Mouse (Mus musculus) thymus, postnatal 10 days (tissue): ENCODE measurements around the gene AU040320.

ENCODE experiments used
- DNase-seq, 2 experiments: peaks; one replicate each; pipeline ENCODE4 v3.0.0; 2021; ENCODE audit warnings: low spot score in 2 of 2

The AU040320 gene

DNA sequence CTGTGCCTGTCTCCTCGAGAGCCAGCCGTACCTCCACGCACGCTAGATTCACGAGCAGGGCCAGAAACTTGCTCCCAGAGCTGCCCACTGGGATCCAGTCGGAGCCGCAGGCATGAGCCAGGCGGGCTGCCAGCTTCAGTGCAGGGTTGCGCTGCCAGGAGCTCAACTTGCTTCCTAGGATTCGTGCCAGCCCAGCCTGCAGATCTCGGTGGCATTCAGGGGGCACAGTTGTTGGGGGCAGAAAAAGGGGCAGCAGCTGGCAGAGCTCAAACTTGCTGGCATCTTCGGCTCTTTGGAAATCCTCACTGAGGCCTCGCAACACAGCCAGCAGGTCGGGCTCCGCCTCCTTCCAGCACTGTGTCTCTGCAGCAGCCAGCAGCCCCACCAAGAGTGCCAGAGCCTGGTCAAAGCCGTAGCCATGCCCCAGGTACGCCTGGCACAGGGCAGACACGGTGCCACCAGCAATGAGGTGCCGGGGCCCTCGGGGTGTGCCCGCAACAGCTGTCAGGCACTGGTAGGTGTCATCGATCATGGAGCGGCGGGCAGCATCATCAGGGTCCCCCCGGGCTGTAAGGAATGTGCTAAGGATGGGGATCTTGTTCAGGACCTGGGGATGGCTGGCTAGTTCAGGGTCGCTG is 3.2 kb upstream of the AU040320 start:
- no peak for DNase-seq

DNA sequence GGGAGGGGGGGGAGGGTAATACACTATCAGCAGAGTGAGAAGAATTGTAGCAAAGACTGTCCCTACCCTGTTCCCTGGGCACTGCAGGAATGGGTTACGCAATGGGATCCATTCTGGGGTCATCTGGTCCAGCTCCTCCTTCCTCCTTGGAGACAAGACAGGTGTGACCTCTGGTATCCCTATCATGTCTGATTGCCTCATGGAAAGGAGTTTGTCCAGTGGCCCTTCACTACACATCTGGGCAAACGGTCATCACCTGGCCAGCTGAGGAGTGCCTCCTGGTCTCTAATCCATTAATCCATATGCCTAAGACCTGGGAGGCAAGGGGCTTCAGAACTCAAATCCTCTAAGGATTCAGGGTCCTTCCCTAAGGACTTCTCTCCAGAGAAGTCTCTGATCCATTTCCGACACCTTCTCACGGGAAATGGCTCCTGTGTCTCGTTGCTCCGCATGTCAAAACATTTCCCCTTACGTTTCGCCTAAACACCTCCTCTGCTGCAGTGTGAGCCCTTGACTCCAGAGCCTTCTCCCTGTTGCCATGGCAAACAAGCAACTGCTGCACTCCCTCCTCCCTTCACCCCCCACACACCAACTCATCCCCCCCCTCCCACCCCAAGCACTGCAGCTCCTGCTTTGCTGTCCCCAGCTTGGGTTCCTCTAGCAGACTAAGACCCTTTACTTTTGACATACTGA is 2.3 kb upstream of the AU040320 start:
- DNase-seq = no peak

DNA sequence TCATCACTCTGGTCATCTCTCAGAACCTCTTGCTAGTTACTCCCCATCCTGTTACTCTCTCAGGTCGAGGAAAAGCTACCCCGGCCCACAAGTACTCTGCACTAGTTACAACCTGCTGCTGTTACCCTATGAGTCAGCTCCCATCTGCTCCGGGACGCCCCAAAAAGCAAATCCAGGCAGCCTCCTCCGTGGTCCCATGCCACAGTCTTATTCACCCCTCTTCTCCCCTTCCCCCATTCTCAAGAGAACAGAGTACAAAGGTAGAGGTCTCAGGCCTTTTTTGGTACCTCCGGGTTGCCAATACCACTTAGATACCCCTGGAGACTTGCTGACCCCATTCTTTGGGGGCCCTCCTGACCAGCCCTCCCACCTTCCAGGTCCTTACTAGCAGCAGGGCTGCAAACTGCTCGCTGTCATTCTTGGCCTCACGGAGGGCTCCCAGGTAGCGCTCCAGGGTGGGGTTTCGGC is 1.8 kb upstream of the AU040320 start:
- DNase-seq = no peak

DNA sequence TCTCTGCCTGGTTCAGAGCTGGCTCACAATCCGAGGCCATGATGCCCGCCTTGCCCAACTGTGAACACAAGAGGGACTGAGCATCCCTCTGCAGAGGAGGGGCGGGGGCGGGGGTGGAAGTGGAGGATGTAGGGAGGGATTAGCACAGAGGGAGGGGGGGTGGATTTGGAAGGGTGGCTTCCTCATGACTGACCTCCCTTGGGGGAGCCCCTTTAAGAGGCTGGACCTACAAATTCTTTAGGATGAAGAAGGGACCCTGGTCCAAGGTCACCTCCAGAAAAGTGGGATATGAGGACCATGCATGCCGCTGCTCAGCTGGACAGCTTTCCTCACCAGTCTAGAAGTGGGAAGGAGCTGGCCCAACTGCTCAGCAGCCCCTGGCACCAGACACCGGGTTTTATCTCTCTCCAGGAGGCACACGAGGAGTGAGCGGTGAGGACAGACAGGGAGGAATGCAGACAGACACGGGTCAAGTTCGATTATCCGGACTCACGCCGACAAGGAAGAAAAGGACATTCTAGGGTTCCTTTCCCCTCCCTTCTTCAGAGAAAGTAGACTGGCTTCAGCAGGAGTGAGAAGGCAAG is 1.2 kb upstream of the AU040320 start:
- no peak for DNase-seq

DNA sequence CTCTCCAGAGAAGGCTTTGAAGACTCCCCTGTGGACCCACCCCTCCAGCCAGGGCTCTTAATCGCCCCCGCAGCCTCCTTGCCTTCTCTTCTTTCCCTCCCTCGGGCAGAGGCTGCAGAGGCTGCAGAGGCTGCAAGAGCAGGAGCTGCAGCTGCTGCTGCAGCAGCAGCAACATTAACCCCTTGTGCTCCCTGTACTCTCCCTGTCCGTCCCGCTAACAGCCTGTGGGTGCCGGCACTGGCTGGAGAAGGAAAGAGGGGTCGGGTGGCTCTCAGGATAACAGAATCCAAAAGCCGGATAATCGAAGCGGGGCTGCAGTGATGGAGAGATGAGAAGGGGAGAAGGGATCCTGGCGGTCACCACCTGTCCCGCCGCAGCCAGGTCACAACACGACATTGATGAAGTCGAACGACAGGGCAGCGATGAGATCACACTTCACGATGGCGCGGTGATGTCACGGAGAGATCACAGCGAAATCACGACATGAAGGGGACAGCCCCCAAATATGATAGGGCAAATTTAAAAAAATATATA is 669 bp upstream of the AU040320 start:
- DNase-seq = peak in 1 of 2 experiments; percentile 31

DNA sequence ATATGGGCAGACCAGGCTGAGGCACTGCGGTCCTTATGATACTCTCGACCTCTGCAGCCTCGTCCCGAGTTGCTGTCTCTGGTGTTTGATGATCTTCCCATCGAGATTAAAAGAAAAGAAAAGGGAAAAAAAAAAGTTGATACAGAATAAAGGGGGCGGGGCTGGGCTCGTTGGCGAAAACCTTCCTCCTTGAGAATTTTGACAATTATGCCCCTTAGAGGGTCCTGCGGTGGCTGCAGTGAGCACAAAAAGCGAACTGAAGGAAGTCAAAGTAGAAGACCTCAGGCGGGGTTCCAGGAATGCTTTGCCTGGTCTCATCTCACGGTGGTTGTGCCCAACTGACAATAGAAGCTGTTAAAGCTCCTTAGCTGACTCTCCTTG is 877 bp downstream of the AU040320 start:
- DNase-seq = no peak

DNA sequence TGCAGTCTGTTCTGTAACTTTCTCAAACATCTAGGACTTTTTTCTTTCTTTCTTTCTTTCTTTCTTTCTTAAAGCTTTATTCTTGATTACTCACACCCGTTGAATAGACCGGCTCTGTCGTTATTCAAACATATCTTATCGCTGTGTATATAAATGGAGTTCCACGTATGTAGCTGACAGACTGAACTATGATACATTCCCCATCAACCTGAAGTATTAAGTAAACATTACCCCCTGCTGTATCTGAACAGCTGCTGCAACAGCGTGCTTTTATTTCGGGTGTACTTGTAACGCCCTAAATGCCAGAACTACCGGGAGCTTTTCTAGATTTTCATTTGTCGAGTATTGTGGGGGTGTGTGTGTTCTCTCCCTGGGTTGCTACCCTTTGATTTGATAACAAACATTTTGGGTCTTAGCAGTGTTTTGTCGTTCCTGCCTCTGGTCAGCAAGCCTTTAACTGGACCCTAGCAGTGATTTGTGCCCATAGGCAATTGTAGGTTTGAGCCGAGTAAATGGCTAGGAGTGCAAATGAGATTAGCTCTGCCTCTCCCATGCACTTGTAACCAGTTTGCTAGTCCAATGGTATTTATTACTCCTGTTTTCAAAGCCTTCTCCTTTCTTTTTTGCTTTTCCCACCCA is 1.5 kb downstream of the AU040320 start:
- no peak for DNase-seq

DNA sequence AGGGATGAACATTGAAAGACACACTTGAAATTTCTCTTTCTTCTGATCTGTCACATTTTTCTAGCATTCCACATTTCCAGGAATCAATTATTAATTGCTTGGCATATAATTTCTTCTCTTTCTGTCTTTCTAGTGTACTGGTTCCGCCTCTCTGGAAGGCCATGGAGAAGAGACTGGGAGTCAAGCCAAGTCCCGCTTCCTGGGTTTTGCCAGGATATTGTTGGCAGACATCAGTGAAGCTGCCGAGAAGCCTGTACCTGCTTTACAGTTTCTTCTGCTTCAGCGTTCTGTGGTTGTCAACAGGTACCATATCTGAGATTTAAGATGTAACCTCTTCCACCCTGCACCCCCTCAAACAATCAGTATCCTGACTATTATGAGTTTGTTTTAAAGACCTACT is 3.4 kb downstream of the AU040320 start:
- no peak for DNase-seq

DNA sequence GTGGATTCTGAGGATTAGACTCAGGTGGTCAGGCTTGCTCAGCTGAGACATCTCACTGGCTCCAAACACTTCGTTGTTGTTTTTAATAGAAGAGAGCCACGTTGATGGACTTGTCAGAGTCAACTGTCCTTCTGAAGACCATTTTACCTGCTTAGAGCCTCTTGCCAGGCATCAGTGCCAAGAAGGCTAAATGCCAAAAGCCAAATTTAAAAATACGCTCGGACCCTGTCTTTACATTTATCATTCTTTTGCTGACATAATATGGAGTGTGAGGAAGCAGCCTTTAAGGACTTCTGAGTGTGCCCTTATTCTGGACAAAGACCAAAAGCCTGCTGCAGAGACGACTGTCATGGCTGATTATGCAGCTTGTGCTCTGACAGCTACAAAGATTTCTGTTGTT is 5.0 kb downstream of the AU040320 start:
- no peak for DNase-seq

DNA sequence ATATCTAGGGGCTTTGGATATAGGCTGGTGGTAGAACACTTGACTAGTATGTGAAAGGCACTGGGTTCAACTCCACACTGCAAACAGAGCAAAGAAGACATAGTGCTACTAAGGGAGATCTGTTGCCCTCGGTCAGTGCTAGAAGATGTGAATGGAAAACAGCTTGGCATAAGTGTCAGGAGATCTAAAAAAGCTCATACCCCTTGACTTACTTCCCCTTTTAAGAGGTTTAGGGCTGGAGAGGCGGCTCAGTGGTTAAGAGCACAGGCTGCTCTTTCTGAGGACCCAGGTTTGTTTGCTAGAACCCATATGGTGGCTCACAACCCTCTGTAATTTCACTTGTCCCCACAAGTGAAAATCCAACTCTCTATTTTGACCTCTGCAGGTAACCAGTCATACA is 6.1 kb downstream of the AU040320 start:
- no peak for DNase-seq

DNA sequence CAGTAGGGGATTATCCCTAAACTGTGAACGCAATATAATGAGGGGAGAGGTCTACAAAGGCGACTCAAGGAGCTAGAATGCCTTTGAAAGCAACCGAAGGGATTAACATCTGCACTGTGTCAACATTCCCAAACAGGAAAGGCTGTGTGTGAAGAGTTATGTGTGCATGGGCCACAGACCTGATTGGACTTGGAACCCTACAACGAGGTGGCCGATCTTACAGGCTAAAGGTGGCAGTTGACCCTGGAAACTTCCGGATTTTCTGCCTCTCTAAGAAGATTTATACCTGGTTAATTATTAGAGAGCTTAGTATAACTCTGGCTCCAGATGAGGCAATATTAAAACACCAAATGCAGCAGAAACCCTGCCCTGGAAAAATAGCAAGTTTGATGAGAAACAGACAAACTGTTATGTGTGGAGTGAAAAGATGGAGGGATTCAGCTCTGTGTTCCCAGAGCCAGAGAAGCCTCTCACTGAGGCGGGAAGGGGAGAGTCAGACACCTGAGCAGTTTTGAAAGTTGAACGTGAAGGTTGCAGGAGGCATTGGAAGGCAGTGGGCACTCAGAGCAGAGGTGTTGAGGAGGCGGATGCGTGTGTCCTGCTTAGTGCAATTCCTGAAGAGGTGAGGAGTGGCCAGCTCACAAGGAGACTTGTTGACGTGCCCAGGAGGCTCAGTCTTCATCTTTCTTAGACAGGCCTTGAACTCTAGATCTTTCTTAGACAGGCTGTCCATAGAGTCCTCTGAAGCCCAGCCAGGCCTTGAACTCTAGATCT is 9.4 kb downstream of the AU040320 start:
- DNase-seq = no peak

DNA sequence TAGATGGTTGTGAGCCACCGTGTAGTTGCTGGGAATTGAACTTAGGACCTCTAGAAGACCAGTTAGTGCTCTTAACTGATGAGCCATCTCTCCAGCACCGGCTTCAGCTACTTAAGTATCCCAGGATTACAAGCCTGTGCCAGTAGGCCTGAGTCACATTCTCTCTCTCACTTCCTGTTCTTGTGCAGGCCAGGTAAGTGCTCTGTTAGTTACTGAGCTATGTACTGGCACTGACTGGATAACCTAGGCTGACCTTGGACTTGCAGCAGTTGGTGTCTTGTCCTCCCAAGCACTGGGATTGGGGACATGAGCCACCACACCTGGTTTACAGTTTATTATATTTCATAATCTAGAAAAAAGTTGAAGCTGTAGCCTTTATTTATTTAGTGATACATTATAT is 10.1 kb downstream of the AU040320 start:
- DNase-seq = no peak

DNA sequence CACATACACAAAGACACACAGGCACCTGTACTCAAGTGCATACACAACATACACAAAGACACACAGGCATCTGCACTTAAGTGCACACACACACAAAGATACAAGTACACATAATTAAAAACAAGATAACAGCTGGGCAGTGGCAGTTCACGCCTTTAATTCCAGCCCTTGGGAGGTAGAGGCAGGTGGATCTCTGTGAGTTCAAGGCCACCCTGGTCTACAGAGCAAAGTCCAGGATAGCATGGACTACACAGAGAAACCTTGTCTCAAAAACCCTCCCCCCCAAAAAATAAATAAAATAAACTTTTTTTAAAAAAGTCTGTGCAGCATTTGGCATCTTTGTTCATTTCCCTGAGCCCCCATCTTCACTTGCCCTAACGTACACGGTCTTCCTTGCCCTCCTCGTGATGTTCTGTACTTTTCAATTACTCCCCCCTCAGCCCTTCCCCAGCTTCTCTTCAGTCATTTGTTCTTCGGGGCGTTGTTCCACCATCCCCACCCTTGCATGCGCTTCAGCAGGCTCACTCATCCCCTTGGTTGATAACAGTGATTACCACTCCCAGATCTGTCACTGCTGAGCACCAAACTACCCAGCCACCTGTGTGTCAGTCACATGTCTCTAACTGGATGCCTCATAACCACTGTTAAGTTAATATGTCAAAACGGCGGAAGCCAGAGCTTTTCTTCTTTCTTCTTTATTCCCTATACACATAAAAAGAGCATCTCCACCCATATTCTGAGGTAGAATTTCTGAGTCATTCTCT is 16.6 kb downstream of the AU040320 start:
- DNase-seq = no peak

DNA sequence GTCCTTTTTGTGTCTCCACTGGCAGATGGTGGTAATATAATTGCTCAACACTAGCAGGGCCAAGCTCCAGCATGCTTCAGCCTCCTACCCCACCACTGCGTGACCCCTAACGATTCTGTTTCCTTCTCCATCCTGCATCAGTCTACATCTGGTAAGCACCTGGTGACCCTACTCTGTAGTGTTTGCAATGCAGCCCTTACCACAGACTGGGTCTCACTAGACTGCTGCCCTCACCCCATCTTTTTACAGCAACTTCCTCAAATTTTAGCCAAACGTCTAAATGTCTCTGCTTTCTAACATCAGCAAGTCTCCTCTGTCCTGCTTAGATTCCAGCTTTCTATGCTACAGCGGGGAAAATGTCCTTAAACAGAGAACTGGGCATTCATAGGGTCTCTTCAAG is 17.5 kb downstream of the AU040320 start:
- no peak for DNase-seq

DNA sequence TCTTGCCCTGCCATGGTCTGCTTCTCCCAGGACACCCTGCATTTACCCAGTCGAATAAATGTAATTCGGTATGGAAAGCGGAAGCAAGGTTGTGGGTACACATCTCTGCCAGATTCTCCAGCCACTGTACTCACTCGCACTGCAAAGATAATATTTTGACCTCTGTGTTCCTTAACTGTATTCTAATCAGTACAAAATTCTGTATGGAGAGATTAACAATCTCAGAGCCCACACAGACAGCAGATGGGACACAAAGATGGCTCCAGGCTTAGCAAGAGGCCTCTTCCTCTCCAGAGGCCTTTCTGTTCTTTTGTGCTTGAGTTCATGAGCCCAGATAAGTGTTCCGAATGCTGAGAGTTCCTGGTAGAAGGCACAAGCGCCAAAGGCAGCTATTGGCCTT is 20.5 kb downstream of the AU040320 start:
- DNase-seq = no peak

DNA sequence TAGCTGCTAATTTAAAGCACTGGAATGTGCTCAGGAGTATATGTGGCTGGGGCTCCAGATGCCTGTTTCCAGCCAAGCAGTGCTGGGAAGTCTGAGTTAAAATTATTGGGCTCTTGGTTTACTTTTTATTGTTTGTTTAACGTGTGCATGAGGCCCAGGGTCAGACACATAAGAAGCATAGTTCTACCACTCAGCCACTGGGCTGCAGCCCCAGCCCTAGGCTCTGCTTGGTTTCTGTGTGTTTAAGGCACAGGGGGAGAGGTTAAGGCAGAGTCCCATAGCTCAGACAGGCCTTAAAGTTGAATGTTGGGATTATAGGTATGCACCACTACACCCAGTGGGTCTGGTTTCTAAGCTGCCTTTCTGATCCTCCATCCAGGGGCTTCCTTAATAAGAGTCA is 21.8 kb downstream of the AU040320 start:
- DNase-seq = no peak

DNA sequence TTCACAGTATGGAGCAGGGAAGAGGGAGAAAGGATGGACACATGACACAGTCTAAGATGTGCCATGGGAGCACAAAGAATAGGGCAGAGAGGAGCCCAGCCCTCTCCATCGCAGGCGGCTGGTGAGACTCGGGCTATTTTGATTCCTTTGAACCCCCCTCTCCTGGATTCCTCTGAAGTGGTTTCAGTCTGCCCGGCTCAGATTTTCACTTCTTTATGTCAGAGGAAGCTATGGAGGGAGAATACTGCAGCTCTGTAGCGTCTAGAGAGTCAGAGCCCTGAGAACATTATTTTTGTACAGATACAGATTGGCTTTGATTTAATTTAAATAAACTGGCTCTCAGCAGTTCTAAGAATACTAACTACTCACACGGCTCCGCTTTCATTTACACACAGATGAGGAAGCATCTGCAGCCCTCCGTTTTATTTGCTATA is 25.8 kb downstream of the AU040320 start:
- DNase-seq = no peak

DNA sequence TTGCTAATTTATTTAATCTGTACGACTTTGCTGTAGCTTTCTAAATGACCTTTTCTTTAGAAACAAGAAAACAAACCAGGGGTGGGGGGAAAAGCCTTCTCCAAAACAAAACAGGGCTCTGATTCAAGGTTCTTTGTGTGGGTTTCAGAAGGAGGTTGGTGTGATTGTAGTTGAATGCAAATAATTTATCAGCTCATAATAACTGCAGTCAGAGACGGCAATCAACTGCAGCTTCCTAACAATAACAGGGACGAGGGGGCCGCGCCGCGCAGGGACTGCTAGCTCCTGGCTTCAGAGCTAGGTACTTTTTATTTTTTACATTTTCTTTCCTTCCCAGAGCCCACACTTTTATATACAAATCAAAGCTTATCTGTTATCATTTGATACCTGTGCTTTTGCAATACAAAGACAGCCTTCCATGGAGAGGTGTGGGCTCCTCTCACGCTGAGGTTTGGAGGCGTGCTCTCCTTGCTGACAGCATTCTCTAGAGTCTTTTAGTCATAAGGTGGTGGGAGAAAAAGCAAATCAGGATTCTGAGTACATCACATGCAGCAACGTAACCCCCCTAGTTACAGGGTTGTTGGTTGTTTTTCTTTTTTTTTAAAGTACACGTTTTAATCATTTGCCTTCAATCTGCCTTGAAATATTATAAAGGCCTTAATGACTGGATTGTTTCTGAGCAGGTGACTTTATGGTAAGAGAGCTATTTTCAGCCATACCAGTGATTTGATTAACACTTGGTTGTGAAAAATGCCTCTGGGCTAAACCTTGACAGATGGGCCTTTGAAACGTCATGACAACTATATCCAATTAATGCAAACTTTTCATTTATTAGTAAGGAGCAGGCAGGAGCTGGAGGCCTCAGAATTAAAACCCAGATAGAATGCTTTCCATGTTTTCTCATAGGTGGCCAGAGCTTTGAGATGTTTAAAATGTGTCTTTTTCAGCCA is 26.8 kb downstream of the AU040320 start:
- no peak for DNase-seq

DNA sequence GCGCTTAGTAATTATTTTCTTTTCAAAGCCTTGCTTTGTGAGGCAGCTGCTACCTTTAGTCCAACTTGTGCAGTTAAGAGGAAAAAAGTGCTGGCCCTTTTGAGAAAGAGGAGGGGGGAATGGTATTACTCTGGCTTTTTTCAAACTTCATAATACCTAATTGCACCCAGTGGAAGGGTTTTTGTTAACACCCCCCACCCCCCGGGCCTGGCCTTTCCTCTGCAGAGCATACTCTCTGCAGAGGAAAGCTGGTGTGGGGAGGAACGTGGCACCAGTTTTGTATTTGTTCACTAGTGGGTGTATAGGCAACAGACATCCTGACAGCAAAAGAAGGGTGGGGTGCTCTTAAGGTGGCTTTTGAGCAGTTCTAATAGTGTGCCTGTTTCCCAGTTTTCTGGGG is 28.5 kb downstream of the AU040320 start:
- no peak for DNase-seq

DNA sequence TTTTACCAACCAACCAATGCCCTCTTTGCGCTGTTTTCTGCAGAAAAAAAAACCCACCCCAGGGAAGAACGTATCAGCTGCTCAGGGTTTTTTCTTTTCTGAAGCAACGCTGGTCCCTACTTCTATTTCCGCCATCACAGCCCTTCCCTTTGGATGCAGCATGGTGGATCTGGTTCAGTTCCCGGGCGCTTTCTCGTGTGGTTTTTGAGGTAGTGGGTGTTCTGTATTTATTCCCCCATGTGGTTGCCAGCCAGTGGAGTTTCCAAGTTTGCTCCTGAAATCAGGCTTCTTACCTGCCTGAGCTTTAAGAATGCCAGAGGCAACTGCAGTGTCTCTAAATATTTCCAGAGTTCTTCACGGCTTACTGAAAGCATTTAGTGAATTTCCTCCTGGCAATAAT is 29.2 kb downstream of the AU040320 start:
- no peak for DNase-seq
